Mouse (Mus musculus) lung, postnatal 0 days (tissue): ENCODE measurements around the gene Mknk1.

Experiments used
- CTCF ChIP-seq: IDR thresholded peaks from 2 replicates; pipeline ENCODE4 v1.5.1; 2016; ENCODE audit warnings: antibody characterized with exemption, mild to moderate bottlenecking
- EP300 ChIP-seq: IDR thresholded peaks from 2 replicates; pipeline ENCODE4 v1.6.1; 2016; ENCODE audit warnings: antibody characterized with exemption, mild to moderate bottlenecking, control low read depth

DNA sequence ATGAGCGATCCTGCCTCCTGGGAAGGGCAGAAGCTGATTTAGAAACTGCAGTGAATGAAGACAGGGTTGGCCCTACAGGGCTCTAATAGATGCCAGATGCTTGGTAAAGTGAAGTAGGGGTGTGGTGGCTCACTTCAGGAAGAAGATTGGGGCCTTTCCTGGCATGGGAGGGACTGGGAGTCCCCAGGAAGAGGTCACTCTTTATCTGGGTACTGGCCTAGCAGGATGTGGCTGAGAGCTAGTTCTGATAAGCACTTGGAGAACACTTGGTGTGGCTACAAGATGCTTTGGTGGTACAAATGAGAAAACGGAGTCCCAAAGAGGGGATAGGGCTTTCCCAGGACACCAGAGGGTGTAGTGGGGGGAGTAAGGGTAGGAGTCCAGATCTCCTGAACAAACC lies 14.8 kb upstream of the Mknk1 start:
- no peak for TF ChIP-seq CTCF
- TF ChIP-seq EP300: no peak
